Mouse (Mus musculus) cerebellum, postnatal 36 days (tissue): ENCODE data around the gene Fndc7.
"Not testable (repeated sequence)": the region's sequence is repeated elsewhere in the genome, so short reads cannot be mapped to it uniquely, and the experiment has no call there.

Source experiments
- DNase-seq, 2 experiments: peaks; one replicate each; pipeline ENCODE4 v3.0.0; 2021 to 2022; ENCODE audit warnings: mixed read lengths in 2 of 2

The Fndc7 gene

DNA sequence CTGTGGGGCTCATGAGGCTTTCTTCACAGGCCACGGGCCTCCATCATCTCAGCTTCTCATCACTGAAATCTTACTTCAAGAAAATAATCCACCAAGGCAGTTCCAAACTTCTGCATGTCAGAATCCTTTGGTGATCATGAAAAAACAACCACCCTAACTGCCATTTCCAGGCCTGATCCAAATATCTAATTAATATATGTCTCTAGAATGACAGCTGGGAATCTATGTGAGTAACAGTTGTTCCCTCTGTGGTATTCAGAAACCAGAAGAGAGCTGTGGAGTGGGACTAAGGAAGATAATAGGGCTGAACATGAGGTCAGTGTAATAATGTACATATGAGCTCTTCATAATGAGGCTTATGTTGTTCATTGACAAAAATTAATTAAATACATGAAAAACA, 36.5 kb downstream of the Fndc7 start:
- DNase-seq = no peak

DNA sequence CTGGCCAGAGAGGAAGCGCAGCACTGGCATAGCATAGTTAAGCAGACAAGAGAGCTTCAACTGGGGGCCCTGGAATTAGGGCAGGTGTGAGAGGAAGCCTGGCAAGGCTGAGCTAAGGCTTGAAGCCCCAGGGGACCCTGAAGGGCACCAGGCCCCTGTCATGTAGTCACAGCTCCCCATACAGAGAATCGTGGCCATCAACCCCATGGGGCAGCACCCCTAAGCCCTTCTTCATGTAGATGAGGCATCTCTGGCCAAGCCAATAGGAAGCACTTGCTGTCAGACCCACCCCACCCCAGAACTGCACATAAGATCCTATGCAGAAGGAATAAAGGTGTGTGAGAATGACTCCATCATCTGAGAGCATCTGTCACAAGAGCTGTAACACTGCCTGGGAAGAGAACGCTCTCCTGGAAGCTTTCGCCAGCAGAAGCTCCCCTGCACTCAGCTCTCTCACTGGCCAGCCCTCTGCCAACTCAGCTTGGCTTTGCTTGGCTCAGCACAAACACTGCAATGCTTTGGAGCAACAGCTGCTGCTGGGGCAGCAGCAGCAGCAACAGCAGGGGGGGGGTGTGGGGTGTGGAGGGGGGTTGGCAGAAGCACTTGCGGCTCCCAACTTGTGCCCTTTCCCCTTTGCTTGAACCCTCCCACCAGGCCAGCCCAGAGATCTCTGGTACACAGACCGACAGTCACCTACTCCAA, 37.7 kb downstream of the Fndc7 start:
- DNase-seq = no peak

GRCm38 (mm10) chr3:108851554-108851953, 38.3 kb downstream of the Fndc7 start:
- no peak for DNase-seq

DNA sequence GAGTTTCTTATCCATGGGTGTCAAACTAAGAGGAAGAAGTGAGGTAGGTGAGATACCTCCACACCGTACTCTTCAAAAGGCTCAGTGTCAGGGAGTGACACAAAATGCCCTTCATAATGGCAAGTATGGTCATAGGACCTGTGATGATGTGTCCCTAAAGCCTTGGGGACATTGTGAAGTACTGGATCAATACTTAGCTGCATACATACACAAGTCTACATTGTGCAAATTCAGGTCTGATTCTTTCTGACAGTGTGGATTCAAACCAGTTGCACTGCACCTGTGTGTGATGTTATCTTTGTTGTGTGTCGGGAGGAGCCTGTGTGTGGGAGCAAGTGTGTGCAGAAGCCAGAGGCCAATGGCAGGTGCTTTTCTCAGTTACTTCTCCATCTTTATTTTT, 38.7 kb downstream of the Fndc7 start:
- DNase-seq = no peak

GRCm38 (mm10) chr3:108850506-108850905, 39.3 kb downstream of the Fndc7 start:
- no peak for DNase-seq

GRCm38 (mm10) chr3:108846616-108847015, 43.2 kb downstream of the Fndc7 start:
- DNase-seq = no peak

GRCm38 (mm10) chr3:108844521-108844920, 45.3 kb downstream of the Fndc7 start:
- no peak for DNase-seq

- DNase-seq = no peak
Observed at GRCm38 (mm10) chr3:108844026-108844425, 45.8 kb downstream of the Fndc7 start.

- no peak for DNase-seq
Observed at GRCm38 (mm10) chr3:108840716-108841054, 49.1 kb downstream of the Fndc7 start.

GRCm38 (mm10) chr3:108840000-108840715, 49.6 kb downstream of the Fndc7 start, which contains the start of gene Stxbp3:
Stxbp3 (minus strand) TSS chr3:108840526.
- peak; percentile 99 for DNase-seq

DNA sequence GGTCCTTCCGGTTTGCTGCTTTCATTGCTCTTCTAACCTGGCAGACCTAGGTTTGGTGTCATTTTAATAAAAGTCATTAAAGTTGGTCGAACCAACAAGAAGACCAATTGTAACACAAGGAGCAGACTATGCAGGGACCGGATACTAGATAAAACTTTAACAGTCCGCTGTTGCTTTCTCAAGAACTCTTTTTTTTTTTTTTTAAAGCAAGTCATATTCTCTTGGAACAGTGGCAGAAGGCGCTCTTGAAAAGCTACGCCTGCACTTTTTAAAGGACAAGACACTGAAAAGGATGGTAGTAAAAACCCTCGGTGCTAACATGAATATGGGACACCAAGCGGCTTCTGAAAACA, 50.2 kb downstream of the Fndc7 start:
- no peak for DNase-seq

DNA sequence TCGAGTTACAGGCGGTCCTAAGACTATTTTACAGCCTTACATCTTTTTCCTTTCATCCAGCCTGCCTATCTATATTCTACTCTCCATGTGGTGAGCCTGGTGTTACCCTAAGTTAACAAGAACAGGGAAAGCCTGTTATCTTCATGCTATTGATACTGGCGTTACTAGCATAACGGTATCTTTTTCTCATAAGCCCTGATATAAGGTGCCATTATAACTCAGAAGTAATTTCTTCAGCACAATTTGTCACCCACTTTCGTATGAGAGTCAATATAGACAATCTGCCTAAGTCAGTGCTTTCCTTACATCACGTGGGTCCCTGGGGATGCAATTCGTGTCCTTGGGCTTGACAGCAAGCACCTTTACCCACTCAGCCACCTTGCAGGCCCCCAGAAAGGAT, 50.8 kb downstream of the Fndc7 start:
- no peak for DNase-seq

GRCm38 (mm10) chr3:108836931-108837330, 52.9 kb downstream of the Fndc7 start:
- no peak for DNase-seq

DNA sequence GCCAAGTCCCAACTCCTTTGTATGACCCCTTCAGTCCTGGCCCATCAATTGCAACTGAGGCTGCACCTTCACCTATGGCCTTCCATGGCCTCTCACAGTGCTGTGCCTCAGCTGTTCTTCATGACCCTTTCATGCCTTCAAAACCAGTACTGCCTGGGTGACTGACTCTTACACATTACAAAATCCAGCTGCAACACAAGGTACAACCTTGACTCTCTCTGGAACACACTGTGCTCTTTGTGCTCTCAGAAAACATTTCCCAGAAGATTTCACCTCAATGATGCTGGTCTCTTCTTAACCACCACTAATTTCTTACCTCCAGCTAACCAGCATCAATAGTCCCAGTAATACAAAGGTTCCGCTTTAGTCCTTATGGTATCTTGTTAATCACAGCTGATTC, 56.1 kb downstream of the Fndc7 start:
- not testable (repeated sequence) for DNase-seq

DNA sequence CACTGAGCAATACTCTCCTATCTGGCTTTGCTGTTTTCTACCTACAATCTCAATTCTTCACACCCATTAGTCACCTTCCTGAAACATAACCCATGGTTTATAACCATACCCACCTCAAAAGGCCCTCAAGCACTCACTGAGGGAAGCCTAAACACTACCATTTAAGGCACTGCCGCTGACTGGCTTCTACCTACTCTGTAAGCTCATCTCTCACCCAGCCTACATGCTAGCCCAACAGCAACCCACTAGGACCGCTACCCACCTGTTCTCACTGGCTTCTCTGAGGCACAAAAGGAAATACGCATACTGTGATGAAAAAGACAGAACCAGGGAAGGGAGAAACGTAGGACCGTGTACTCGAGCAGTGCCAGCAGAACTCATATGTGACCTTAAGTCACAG, 58.1 kb downstream of the Fndc7 start:
- no peak for DNase-seq

DNA sequence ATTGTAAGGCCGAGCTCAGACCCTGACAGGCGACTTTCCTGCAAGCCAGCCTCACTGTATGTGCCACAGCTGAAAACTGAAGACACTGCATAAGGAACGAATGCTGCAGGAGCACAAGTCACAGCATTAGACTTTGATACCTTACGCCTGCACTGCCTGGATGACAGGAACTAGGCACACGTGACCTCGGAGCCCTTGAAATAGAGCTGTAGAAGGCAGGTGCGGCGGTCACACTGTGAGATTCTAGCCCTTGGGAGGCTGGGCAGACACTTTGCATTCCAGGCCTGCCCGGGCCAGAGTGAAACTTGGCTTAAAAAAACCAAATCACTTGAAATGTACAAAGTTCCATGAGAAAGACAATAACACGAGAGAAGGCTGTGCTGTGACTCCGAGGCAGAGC, 59.3 kb downstream of the Fndc7 start:
- DNase-seq = no peak

- no peak for DNase-seq
Observed at GRCm38 (mm10) chr3:108815631-108816030, 74.2 kb downstream of the Fndc7 start.

DNA sequence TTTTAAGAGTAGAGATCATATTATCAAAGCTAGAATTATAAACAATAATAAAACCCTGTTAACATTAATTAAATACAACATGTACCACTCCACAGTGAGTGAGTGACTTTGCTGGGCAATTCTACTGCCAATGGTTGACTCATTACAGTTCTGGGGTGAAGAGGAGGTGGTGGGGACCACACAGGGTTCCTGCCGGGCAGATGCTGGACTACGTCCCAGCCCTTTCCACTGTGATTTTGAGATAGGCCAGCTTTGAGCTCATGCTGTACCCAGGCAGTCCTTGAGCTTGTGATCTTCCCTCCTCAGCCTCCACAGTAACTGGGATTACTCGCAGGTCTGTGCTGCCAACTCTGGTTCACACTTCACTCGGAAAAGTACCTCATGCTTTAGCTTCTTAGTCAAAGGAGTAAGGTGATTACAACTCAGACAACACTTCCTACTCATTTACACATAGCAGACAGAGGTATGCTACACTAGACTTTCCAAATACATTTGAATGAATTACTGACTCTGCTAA, 79.0 kb downstream of the Fndc7 start:
- DNase-seq = no peak

GRCm38 (mm10) chr3:108805622-108806021, 84.2 kb downstream of the Fndc7 start:
- no peak for DNase-seq
